Mouse (Mus musculus) liver, adult 2 months (tissue): Measurements from ENCODE around the gene Padi6. TPM values are rescaled to one million over a fixed set of nuclear protein-coding genes. Genes with fewer than 3 reads are reported as not detected.

Experiments used
- DNase-seq: peaks from one replicate; pipeline ENCODE4 v3.0.0-alpha.2; 2011; ENCODE audit warnings: low read depth, low spot score; ENCODE audit errors: extremely low read depth
- H3K27ac ChIP-seq: fragments of 200-500 bp; replicated peaks from 2 replicates; pipeline ENCODE4 v1.5.1; 2012; ENCODE audit warnings: low read depth, mild to moderate bottlenecking, control low read depth, inconsistent platforms, low read length; ENCODE audit not compliant: insufficient read depth
- H3K27me3 ChIP-seq: fragments of 200-500 bp; 2 replicates; pipeline ENCODE4 v1.6.1; 2012; ENCODE audit warnings: mild to moderate bottlenecking, moderate library complexity, low read length, inconsistent platforms; ENCODE audit not compliant: control insufficient read depth, insufficient read depth
- H3K36me3 ChIP-seq: fragments of 200-500 bp; 2 replicates; pipeline ENCODE4 v1.6.1; 2012; ENCODE audit warnings: low read length, inconsistent platforms; ENCODE audit not compliant: control insufficient read depth, insufficient read depth
- H3K4me1 ChIP-seq: fragments of 200-500 bp; 2 replicates; pipeline ENCODE4 v1.6.1; 2011; ENCODE audit warnings: low read length; ENCODE audit not compliant: control insufficient read depth, insufficient read depth
- H3K4me3 ChIP-seq: fragments of 200-500 bp; 2 replicates; pipeline ENCODE4 v1.5.1; 2011; ENCODE audit warnings: low read depth, mild to moderate bottlenecking, control low read depth, low read length, moderate library complexity; ENCODE audit not compliant: insufficient read depth
- H3K79me2 ChIP-seq: fragments of 200-500 bp; 2 replicates; pipeline ENCODE4 v1.6.1; 2012; ENCODE audit warnings: inconsistent platforms, mild to moderate bottlenecking, low read length, moderate library complexity; ENCODE audit not compliant: control insufficient read depth, insufficient read depth
- H3K9ac ChIP-seq: fragments of 200-500 bp; 2 replicates; pipeline ENCODE4 v1.6.1; 2012; ENCODE audit warnings: low read depth, mild to moderate bottlenecking, control low read depth, inconsistent platforms, low read length
- CTCF ChIP-seq: fragments of 200-500 bp; IDR thresholded peaks from 2 replicates; pipeline ENCODE4 v1.5.1; 2011; ENCODE audit warnings: low read depth, low read length, control low read depth
- POLR2A ChIP-seq: fragments of 200-500 bp; IDR thresholded peaks from 2 replicates; pipeline ENCODE4 v1.6.1; 2011; ENCODE audit warnings: low read length, control low read depth; ENCODE audit not compliant: insufficient read depth; ENCODE audit errors: extremely low read depth
- WGBS: fragments of 180-500 bp; shearing (Covaris S2); methylation state at CpG from one replicate; pipeline ENCODE4 v1.1.7; 2018; 5-methylcytosine and 5-hydroxymethylcytosine counted together
- polyA plus RNA-seq: library from polyadenylated mRNA; depleted of rRNA; stranded (reverse); fragments of >200 nt; gene quantifications from 2 replicates; pipeline ENCODE4 v1.2.3, GENCODE M21; 2012; rRNA removed
- total RNA-seq: library from RNA; depleted of rRNA; stranded (reverse); fragments of >200 nt; gene quantifications from 2 replicates; pipeline ENCODE4 v1.2.3, GENCODE M21; 2014; rRNA removed

Gene Padi6
- total and polyA plus RNA-seq, 2 experiments = not detected

GRCm38 (mm10) chr4:140679038-140679437 is 63.4 kb downstream of the Padi6 start:
- 26% methylated on average over 5 of the region's 5 CpGs for WGBS

More at GRCm38 (mm10) chr4:140679038-140679437, 63.4 kb downstream of the Padi6 start:
- DNase-seq = no peak
- no peaks in the 10 kb centered on the region for H3K36me3 ChIP-seq
- TF ChIP-seq POLR2A = no peak
- TF ChIP-seq CTCF = peak; percentile 85
- H3K79me2 ChIP-seq = no peaks in the 10 kb centered on the region
- no peak overlapping the region for H3K9ac ChIP-seq
- H3K27me3 ChIP-seq = no peaks in the 10 kb centered on the region
- 0 out of 2 replicates have a peak, but pooled peaks cover 2% of the 10 kb centered on the region for H3K4me1 ChIP-seq
- no peak overlapping the region for H3K27ac ChIP-seq
- H3K4me3 ChIP-seq = no peak overlapping the region

Other genes with a start within 250 kb of the Padi6 start
- 17.7 and 25.5 TPM in 2 replicates for gene Arhgef10l, start 76.6 kb downstream of the Padi6 start, total RNA-seq
- gene Arhgef10l, start 76.6 kb downstream of the Padi6 start, polyA plus RNA-seq = 54.4 and 69.9 TPM in 2 replicates
- 5.3 and 7.2 TPM in 2 replicates for gene Rcc2, start 42.1 kb downstream of the Padi6 start, total RNA-seq
- 14.3 and 16.3 TPM in 2 replicates for gene Rcc2, start 42.1 kb downstream of the Padi6 start, polyA plus RNA-seq
- 0.09 TPM in 1 of 2 replicates, not detected in the other for gene Padi4, start 31.6 kb upstream of the Padi6 start, total RNA-seq
- gene Padi4, start 31.6 kb upstream of the Padi6 start, polyA plus RNA-seq = 0.12 and 0.20 TPM in 2 replicates
- gene Padi3, start 68.0 kb upstream of the Padi6 start, total RNA-seq = not detected in 2 replicates
- not detected in 2 replicates for gene Padi3, start 68.0 kb upstream of the Padi6 start, polyA plus RNA-seq
- gene Padi1, start 103.1 kb upstream of the Padi6 start, total RNA-seq = not detected in 2 replicates
- gene Padi1, start 103.1 kb upstream of the Padi6 start, polyA plus RNA-seq = not detected in 2 replicates
- 0.09 and 0.13 TPM in 2 replicates for gene Padi2, start 163.7 kb upstream of the Padi6 start, total RNA-seq
- 0.21 and 0.25 TPM in 2 replicates for gene Padi2, start 163.7 kb upstream of the Padi6 start, polyA plus RNA-seq
- gene Sdhb, start 218.6 kb upstream of the Padi6 start, total RNA-seq = 479 and 532 TPM in 2 replicates
- 324 and 347 TPM in 2 replicates for gene Sdhb, start 218.6 kb upstream of the Padi6 start, polyA plus RNA-seq
- gene Atp13a2, start 244.2 kb upstream of the Padi6 start, total RNA-seq = 12.9 and 13.3 TPM in 2 replicates
- gene Atp13a2, start 244.2 kb upstream of the Padi6 start, polyA plus RNA-seq = 32.5 and 34.0 TPM in 2 replicates